Mouse (Mus musculus) skeletal muscle tissue, adult 2 months (tissue): Measurements from ENCODE around the gene Kcnmb2.

Experiments
- DNase-seq: peaks from one replicate; pipeline ENCODE4 v3.0.0-alpha.2; 2012; ENCODE audit warnings: low read depth, low spot score

The Kcnmb2 gene

DNA sequence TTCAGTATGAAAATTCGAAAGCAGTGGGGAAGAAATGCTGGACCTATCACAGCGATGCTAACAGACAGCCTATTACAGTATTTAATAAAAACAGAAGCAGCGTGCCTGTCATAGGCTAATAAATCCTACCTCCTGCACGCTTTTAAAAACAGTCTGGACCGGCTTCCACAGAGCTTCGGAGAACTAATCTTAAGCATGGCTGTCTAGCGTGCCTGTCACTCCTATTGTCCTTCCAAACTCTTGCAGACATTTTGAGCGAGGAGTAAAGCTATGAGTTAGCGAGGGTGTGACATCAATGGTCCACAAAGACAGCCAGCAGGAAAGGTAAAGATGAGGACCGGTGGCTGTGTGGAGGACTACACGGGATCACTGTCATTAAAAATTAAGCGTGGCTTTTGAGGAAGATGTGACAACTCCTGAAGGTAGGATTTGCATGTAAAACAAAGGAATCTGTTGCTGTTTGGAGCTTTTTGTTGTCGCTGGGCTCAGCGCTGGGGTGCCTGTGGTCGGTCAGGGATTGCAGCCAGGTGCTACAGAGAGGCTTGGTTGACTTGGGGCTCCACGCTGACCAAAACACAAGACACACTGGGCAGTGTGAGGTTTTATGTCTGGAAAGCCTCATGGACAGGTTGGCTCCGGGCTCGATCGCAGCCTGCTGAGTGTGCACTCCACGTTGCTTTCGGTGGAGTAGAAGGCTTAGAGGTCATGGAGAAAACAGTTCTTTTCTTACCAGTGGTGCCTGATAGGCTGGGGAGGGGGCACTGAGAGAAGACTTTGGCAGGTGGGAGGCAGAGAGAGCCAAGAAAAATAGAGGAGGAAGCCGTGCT lies at the start of gene Kcnmb2:
Gene Kcnmb2, plus strand, starts transcription at position 4 of the 827 bp plus-strand sequence.
- no peak for DNase-seq

DNA sequence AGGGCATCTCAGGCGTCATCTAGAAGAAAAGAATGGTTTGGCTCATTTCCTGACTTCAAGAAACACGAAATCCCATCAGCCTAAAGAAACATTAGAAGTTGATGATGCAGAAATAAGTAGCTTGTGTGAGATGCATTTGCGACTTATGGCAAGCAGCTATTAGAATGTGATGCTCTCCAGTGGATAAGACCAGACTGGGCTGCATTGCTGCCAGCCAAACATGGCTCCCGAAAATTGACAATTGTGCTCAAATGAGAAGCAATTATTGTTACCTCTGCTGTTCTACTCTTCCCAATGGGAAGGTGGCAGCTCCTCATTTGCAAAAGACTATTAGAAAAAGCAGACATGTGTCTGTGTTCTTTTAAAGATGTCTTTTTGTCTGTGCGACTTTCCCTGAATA lies 38.8 kb upstream of the Kcnmb2 start:
- no peak for DNase-seq

- no peak for DNase-seq
These were observed 38.2 kb upstream of the Kcnmb2 start for GRCm38 (mm10) chr3:31864070-31864469.

DNA sequence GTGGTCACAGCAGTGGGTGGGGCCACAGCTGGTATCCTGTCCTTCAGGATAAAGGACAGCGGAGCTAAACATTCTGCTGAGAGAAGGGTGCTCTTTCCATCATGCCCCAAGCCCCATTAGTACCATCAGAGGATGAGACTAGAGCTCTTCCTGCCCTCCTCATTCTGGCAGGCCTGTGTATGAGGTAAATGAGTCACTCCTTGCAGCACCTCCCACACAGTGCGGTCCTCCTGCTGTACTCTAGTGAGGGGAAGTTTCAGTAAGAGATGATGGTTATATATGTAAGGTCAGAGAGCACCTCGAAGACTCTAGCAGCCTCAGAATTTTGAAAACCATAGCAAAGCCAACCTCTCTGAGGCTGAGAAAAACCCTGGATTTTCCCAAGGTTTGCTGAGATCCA lies 30.8 kb upstream of the Kcnmb2 start:
- no peak for DNase-seq

GRCm38 (mm10) chr3:31882621-31883131 lies 19.6 kb upstream of the Kcnmb2 start:
- no peak for DNase-seq

DNA sequence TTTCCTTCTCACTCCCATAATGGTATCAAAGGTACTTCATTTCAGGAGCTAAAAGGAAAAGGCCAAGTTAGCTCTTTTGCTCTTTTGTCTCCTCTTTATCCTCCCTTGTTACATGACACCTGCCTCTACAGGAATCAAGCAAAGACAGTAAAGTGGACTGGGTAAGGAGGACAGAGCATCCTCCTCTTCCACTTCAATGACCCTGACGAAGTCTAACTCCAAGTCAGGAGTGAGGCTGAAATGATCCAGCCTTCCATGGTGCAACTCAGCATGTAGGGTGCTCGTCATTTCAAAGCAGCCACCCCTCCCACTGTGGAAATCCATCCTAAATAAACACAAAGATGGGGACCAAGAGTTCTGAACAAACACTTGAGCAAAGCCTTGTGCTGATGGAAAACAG lies 9.7 kb upstream of the Kcnmb2 start:
- no peak for DNase-seq

- no peak for DNase-seq
These were observed 1.2 kb downstream of the Kcnmb2 start for GRCm38 (mm10) chr3:31903506-31903905.

DNA sequence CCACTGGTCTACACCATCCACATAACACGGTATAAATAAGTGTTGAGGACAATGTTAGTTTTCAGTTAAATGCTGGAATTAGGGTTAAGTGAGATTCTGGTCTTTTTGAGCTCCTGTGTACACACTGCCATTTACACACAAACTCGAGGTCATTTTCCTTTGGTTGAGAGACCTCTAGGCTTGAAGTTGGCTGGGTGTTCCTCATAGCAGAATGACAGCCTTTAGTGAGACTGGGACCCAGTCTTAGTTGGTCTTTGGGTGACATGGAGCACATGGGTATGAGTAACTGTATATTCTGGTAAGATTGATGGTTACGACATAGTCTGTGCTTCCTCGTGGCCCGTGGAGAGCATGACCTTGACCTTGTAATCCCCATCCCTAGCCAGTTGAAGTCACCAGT lies 1.8 kb downstream of the Kcnmb2 start:
- DNase-seq: no peak

DNA sequence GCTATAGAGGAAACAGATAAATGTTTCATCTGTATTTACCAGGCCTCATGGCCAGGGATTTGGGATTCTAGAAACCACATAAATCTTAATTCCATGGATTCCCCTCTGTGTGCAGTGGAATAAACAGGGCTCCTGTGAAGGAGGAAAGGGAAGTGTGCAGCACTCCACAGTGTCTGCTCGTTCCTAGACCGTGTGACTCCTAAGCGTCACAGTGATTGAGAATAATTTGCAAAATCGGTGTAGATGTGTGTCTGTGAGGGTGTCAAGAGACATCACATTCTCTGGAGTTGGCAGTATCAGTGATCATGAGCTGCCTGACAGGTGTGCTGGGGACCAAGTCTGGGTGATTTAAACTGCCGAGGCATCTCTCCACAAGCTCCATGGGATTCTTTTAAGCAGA lies 8.9 kb downstream of the Kcnmb2 start:
- DNase-seq: no peak

DNA sequence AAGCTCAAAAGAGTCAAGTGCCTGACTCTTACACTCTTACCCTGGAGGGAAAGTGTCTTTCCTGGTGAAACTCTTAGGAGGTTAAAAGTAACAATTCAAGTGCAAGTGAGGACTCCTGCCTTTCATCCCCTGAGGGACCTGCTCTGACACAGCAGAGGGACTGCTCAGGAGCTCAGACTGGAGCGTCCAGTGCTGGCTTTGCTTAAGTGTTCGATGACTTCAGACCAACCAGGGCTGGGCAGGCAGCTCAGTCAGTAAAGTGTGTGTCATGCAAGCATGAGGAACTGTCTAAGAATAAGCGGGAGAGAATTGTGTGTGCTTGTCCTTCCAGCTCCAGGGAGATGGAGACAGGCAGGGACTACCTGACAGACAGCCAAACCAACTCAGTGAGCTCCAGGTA lies 9.4 kb downstream of the Kcnmb2 start:
- DNase-seq: no peak

DNA sequence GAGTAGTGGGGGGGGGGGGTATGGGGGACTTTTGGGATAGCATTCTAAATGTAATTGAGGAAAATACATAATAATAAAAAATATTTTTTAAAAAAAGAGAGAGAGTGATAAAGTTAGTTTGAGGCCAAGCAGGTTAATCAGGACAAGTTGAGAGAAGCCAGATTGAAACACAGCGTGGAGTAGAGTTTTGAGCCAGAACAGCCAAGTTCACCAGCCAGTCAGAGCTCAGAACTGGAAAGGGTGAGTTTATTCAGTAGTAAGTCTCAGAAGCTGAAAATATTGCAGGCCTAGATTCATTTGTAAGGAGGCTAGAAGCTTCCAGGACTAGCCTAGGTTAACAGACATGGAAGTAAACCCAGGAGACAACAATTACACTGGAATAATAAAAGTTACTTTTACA lies 26.2 kb downstream of the Kcnmb2 start:
- no peak for DNase-seq

DNA sequence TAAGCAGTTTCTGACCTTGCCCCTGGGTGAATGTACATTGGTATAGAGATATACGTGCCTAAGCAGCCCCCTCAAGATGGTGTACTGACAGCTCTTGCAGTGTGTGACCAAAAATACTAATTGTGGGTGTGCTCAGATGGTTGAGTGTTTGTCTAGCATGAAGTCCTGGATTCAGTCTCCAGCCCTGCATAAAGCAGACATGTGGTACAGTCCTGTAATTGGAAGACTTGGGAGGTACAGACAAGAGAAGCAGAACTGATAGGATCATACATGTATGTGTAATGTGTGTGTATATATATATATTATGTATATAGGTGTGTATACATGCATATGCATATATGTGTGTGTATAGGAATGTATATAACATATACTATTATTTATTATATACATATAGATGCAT lies 32.4 kb downstream of the Kcnmb2 start:
- no peak for DNase-seq

- no peak for DNase-seq
These were observed 39.2 kb downstream of the Kcnmb2 start for GRCm38 (mm10) chr3:31941478-31941877.

DNA sequence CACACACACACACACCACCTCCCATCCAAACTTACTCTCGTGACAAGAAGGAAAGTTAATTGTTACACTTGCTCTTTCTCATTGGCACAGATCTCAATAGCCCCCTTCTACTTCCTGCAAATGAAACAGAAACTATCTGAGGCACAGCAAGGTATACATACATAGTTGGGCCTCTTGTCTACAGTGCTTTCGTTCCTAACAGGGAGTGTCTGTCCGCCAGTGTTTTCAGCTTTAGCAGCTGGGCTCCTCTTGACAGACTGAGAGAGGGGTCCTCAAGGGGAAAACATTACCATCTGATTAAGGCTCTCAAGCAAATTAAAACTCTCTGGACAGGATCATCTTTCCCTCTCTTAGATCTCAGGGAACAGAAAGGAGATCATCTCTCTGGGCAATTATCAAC lies 51.9 kb downstream of the Kcnmb2 start:
- no peak for DNase-seq

DNA sequence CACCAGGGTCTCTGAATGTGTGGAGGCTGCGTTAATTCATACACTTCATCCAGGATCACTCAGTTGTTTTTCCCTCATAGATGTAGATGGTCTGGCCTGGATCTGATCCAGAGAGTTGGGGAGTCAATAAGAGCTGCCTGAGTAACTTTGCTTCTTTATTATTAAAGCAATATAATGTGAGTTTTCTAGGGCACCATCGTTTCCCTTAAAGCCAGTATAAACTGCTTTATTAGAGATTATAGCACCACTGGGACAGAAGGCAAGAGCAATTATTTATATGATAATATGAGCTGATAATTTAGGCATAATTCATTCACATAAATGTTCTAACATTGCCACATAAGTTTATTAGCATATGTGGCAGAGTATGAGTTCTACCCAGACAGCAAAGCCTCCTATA lies 52.7 kb downstream of the Kcnmb2 start:
- no peak for DNase-seq

DNA sequence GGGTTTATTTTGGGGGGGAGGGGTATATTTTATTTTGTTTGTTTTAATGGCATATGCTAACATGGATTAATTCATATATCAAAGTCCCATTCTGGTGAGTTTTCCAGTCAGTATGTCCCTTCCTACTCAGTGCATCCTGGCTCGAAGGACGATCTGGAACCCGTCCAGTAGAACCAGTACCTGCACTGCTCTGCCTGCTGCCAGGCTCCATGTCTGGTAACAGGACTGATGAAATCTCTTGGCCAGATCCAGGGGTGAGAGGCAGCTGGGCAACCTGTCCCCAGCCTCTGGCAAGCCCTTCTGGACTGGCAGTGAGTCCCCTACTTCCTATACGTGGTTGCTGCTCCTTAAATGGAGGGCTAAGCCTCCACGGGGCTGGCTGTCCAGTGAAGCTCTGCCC lies 57.5 kb downstream of the Kcnmb2 start:
- DNase-seq: no peak

- DNase-seq: no peak
These were observed 58.9 kb downstream of the Kcnmb2 start for GRCm38 (mm10) chr3:31961175-31961574.

DNA sequence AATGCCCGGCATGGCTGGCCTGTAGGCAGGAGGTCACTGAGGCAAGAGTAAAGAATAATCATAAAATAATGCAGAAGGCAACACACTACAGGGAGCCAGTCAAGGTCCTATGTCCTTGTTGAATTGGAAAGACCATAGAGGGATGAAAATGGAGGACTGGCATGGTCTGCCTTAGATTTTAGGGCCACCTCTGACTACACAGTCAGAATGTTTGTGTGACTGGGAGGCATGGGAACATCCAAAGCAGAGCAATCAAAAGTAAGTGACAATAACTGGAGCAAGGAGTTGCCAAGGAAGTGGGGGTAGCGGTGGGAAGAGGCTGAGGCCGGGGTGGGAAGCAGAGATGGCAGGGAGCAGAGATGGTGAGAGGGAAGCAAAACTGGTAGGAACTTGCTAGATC lies 60.8 kb downstream of the Kcnmb2 start:
- no peak for DNase-seq

- DNase-seq: no peak
These were observed 77.4 kb downstream of the Kcnmb2 start for GRCm38 (mm10) chr3:31979661-31980060.

DNA sequence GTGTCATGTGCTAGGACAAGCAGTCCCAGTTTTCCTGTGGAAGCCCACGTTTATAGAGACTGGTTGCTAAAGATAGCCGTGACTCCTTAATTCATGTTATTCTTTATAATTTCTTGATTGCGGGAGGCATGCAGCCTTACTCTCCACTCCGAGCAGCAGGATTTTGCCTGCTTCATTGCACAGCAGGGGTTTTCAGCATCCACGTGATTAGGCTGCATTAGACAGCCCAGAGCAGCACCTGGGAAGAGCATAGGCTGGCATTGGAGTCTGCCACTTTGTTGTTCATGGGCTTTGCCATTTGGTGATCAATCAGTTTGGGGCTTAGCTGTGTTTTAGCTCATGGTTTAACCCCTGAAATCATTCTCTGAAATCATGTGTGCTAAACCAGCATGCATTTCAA lies 80.1 kb downstream of the Kcnmb2 start:
- no peak for DNase-seq

- DNase-seq: no peak
These were observed 82.8 kb downstream of the Kcnmb2 start for GRCm38 (mm10) chr3:31985103-31985502.

GRCm38 (mm10) chr3:31991526-31992045 lies 89.3 kb downstream of the Kcnmb2 start:
- no peak for DNase-seq

GRCm38 (mm10) chr3:32011566-32011965 lies 109.3 kb downstream of the Kcnmb2 start:
- no peak for DNase-seq
